Mouse (Mus musculus) spleen, postnatal 14 days (tissue): Measurements from ENCODE around the gene Exoc3.

Experiments used
- DNase-seq, 2 experiments: peaks; one replicate each; pipeline ENCODE4 v3.0.0; 2021 to 2022; ENCODE audit warnings: low spot score in 2 of 2

Exoc3 gene

GRCm38 (mm10) chr13:74208317-74208985, at the start of gene Exoc3:
Gene Exoc3, minus strand, starts transcription at chr13:74208732.
- DNase-seq: peak; percentile 78 to 87

- no peak for DNase-seq
Observed at GRCm38 (mm10) chr13:74246494-74246893, 38.0 kb upstream of the Exoc3 start.

GRCm38 (mm10) chr13:74245899-74246231, 37.3 kb upstream of the Exoc3 start:
- DNase-seq: no peak

- no peak for DNase-seq
Observed at GRCm38 (mm10) chr13:74245214-74245898, 36.8 kb upstream of the Exoc3 start.

GRCm38 (mm10) chr13:74237574-74237973, 29.0 kb upstream of the Exoc3 start:
- DNase-seq: no peak

- DNase-seq: no peak
Observed at GRCm38 (mm10) chr13:74220659-74221058, 12.1 kb upstream of the Exoc3 start.

- DNase-seq: no peak
Observed at GRCm38 (mm10) chr13:74218441-74218840, 9.9 kb upstream of the Exoc3 start.

GRCm38 (mm10) chr13:74208986-74209345, 434 bp upstream of the Exoc3 start:
- DNase-seq: peak in 1 of 2 experiments; percentile 7

GRCm38 (mm10) chr13:74196451-74196850, 12.1 kb downstream of the Exoc3 start:
- DNase-seq: no peak

- no peak for DNase-seq
Observed at GRCm38 (mm10) chr13:74192613-74193012, 15.9 kb downstream of the Exoc3 start.

- DNase-seq: no peak
Observed at GRCm38 (mm10) chr13:74183011-74183695, 25.4 kb downstream of the Exoc3 start.

- DNase-seq: no peak
Observed at GRCm38 (mm10) chr13:74172036-74172435, 36.5 kb downstream of the Exoc3 start.

GRCm38 (mm10) chr13:74169446-74170164, 38.9 kb downstream of the Exoc3 start:
- no peak for DNase-seq

GRCm38 (mm10) chr13:74167492-74167891, 41.0 kb downstream of the Exoc3 start:
- no peak for DNase-seq

GRCm38 (mm10) chr13:74167057-74167413, 41.5 kb downstream of the Exoc3 start:
- no peak for DNase-seq

- DNase-seq: peak; percentile 24 to 44
Observed at GRCm38 (mm10) chr13:74166348-74167056, 42.0 kb downstream of the Exoc3 start.

GRCm38 (mm10) chr13:74147327-74147726, 61.2 kb downstream of the Exoc3 start:
- DNase-seq: no peak

GRCm38 (mm10) chr13:74145983-74146622, 62.4 kb downstream of the Exoc3 start:
- DNase-seq: no peak

GRCm38 (mm10) chr13:74144120-74144884, 64.2 kb downstream of the Exoc3 start:
- DNase-seq: no peak

- DNase-seq: no peak
Observed at GRCm38 (mm10) chr13:74143282-74143681, 65.2 kb downstream of the Exoc3 start.
